Mouse (Mus musculus) liver, adult 2 months (tissue): ENCODE results near the gene Enpp1. TPM values are rescaled to one million over a fixed set of nuclear protein-coding genes. Genes with fewer than 3 reads are reported as not detected.

ENCODE experiments used
- DNase-seq: peaks from one replicate; pipeline ENCODE4 v3.0.0-alpha.2; 2011; ENCODE audit warnings: low read depth, low spot score; ENCODE audit errors: extremely low read depth
- H3K27ac ChIP-seq: fragments of 200-500 bp; replicated peaks from 2 replicates; pipeline ENCODE4 v1.5.1; 2012; ENCODE audit warnings: low read depth, mild to moderate bottlenecking, control low read depth, inconsistent platforms, low read length; ENCODE audit not compliant: insufficient read depth
- H3K27me3 ChIP-seq: fragments of 200-500 bp; 2 replicates; pipeline ENCODE4 v1.6.1; 2012; ENCODE audit warnings: mild to moderate bottlenecking, moderate library complexity, low read length, inconsistent platforms; ENCODE audit not compliant: control insufficient read depth, insufficient read depth
- H3K36me3 ChIP-seq: fragments of 200-500 bp; 2 replicates; pipeline ENCODE4 v1.6.1; 2012; ENCODE audit warnings: low read length, inconsistent platforms; ENCODE audit not compliant: control insufficient read depth, insufficient read depth
- H3K4me1 ChIP-seq: fragments of 200-500 bp; 2 replicates; pipeline ENCODE4 v1.6.1; 2011; ENCODE audit warnings: low read length; ENCODE audit not compliant: control insufficient read depth, insufficient read depth
- H3K4me3 ChIP-seq: fragments of 200-500 bp; 2 replicates; pipeline ENCODE4 v1.5.1; 2011; ENCODE audit warnings: low read depth, mild to moderate bottlenecking, control low read depth, low read length, moderate library complexity; ENCODE audit not compliant: insufficient read depth
- H3K79me2 ChIP-seq: fragments of 200-500 bp; 2 replicates; pipeline ENCODE4 v1.6.1; 2012; ENCODE audit warnings: inconsistent platforms, mild to moderate bottlenecking, low read length, moderate library complexity; ENCODE audit not compliant: control insufficient read depth, insufficient read depth
- H3K9ac ChIP-seq: fragments of 200-500 bp; 2 replicates; pipeline ENCODE4 v1.6.1; 2012; ENCODE audit warnings: low read depth, mild to moderate bottlenecking, control low read depth, inconsistent platforms, low read length
- CTCF ChIP-seq: fragments of 200-500 bp; IDR thresholded peaks from 2 replicates; pipeline ENCODE4 v1.5.1; 2011; ENCODE audit warnings: low read depth, low read length, control low read depth
- POLR2A ChIP-seq: fragments of 200-500 bp; IDR thresholded peaks from 2 replicates; pipeline ENCODE4 v1.6.1; 2011; ENCODE audit warnings: low read length, control low read depth; ENCODE audit not compliant: insufficient read depth; ENCODE audit errors: extremely low read depth
- WGBS: fragments of 180-500 bp; shearing (Covaris S2); methylation state at CpG from one replicate; pipeline ENCODE4 v1.1.7; 2018; 5-methylcytosine and 5-hydroxymethylcytosine counted together
- polyA plus RNA-seq: library from polyadenylated mRNA; depleted of rRNA; stranded (reverse); fragments of >200 nt; gene quantifications from 2 replicates; pipeline ENCODE4 v1.2.3, GENCODE M21; 2012
- total RNA-seq: library from RNA; depleted of rRNA; stranded (reverse); fragments of >200 nt; gene quantifications from 2 replicates; pipeline ENCODE4 v1.2.3, GENCODE M21; 2014

Enpp1 gene
- total and polyA plus RNA-seq, 2 experiments, result 5.2 to 16.2 TPM

DNA sequence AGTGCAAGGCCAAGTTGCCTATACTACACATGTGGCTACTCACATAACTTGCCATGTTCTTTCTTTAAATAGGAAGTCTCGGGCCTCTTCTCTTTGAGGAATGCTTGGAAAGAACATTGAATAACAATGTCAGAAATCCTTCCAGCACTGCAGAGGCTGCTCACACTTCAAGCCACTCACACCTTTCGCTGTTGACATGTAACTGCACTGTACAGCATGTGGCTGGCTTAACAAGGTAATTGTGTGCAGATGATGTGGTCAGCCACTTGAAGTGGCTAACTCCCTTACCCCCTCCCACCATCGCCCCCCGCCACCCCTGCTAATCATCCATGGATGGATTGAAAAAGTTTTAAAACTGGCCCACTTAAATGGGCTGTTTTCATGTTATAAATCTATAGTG lies 118.4 kb downstream of the Enpp1 start:
- no peak overlapping the region for H3K9ac ChIP-seq
- no peak for DNase-seq
- H3K27me3 ChIP-seq, result no peaks in the 10 kb centered on the region; the same call in 1 of the 2 replicates
- 90% methylated on average over 4 of the region's 4 CpGs for WGBS
- no peak overlapping the region for H3K27ac ChIP-seq
- no peaks in the 10 kb centered on the region for H3K79me2 ChIP-seq
- no peaks in the 10 kb centered on the region for H3K4me1 ChIP-seq
- no peak overlapping the region for H3K4me3 ChIP-seq
- TF ChIP-seq CTCF (no peak), POLR2A (no peak)
- H3K36me3 ChIP-seq, result no peaks in the 10 kb centered on the region

- Histone ChIP-seq H3K27me3 (no peaks in the 10 kb centered on the region; the same call in 1 of the 2 replicates), H3K9ac (no peak overlapping the region), H3K79me2 (no peaks in the 10 kb centered on the region), H3K36me3 (no peaks in the 10 kb centered on the region), H3K27ac (no peak overlapping the region), H3K4me3 (no peak overlapping the region), H3K4me1 (no peaks in the 10 kb centered on the region)
- 64% methylated on average over 7 of the region's 7 CpGs for WGBS
- DNase-seq, result no peak
- no peak for TF ChIP-seq POLR2A
- TF ChIP-seq CTCF, result no peak
These were observed 119.0 kb downstream of the Enpp1 start for GRCm38 (mm10) chr10:24592969-24593368.

DNA sequence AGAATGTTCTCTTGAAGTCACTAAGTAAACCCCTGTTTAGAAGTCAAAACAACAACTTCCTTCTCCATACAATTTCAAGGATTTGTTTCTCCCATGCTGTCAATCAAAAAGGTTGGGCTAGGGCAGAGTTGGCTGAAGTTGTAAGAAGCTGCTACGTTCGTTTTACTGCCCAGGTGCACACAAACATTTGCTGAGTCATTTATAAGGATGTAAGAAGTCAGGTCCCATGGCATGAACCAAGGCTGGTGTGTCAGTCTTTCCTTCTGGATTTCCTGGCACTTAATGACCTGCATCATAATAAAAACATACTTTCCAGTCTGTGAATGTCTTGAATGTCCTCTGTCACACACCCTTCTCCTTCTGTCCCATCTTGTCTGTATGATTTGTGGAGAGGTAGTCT lies 119.6 kb downstream of the Enpp1 start:
- 55% methylated on average over 2 of the region's 2 CpGs for WGBS
- H3K27me3 ChIP-seq, result no peaks in the 10 kb centered on the region; the same call in 1 of the 2 replicates
- no peak for DNase-seq
- H3K79me2 ChIP-seq, result no peaks in the 10 kb centered on the region
- no peak overlapping the region for H3K9ac ChIP-seq
- TF ChIP-seq POLR2A (no peak), CTCF (no peak)
- H3K36me3 ChIP-seq, result no peaks in the 10 kb centered on the region
- no peak overlapping the region for H3K27ac ChIP-seq
- H3K4me3 ChIP-seq, result no peak overlapping the region
- H3K4me1 ChIP-seq, result no peaks in the 10 kb centered on the region

- no peak overlapping the region for H3K4me3 ChIP-seq
- no peak overlapping the region for H3K9ac ChIP-seq
- no peaks in the 10 kb centered on the region for H3K4me1 ChIP-seq
- no peaks in the 10 kb centered on the region for H3K36me3 ChIP-seq
- no peaks in the 10 kb centered on the region for H3K79me2 ChIP-seq
- no peaks in the 10 kb centered on the region; the same call in 1 of the 2 replicates for H3K27me3 ChIP-seq
- TF ChIP-seq CTCF (no peak), POLR2A (no peak)
- peak; percentile 10 for DNase-seq
- WGBS, result 66% methylated on average over 5 of the region's 5 CpGs
- H3K27ac ChIP-seq, result no peak overlapping the region
These were observed 120.2 kb downstream of the Enpp1 start for GRCm38 (mm10) chr10:24591741-24592140.

DNA sequence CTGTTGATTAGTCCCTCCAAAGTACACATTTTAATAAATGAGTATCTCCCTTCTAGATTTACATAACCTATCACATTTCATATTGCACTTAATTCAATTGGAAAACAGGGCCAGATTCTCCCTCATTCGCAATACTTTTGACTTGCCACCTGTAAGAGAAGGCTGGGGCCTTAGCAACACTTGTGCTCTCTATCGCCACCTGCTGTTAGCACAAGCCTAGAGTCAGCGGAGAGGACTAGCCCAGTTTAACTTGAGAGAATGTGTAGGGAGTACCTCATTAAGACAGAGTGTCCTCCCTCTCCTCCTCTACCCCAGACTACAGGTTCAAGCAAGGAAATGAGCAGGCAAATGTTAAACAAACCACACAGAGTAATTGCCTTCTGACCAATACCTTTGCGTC lies 120.8 kb downstream of the Enpp1 start:
- DNase-seq, result peak; percentile 68
- Histone ChIP-seq H3K79me2 (no peaks in the 10 kb centered on the region), H3K36me3 (no peaks in the 10 kb centered on the region), H3K27me3 (no peaks in the 10 kb centered on the region), H3K9ac (no peak overlapping the region), H3K27ac (no peak overlapping the region), H3K4me3 (no peak overlapping the region), H3K4me1 (no peaks in the 10 kb centered on the region)
- TF ChIP-seq POLR2A (no peak), CTCF (peak; percentile 78)
- 14% methylated on average over 4 of the region's 4 CpGs for WGBS

DNA sequence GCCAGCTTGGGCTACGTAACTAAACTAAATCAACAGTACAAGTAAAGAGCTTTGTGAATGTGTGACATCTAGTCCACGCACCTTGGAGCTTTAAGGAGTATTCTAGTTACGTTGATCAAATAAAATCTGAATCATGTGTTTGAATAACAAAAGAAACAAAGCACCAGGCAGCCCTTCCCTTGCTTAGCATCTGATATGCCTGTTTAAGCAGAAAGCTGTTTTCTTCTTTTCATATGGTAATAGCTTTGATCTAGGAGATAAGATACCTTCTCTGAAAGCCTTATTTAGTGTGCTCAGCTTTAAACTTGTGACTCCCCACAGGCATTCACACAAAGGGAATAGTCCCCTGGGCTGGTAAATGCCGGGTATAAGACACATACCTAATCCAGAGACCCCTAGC lies 121.4 kb downstream of the Enpp1 start:
- H3K27ac ChIP-seq, result no peak overlapping the region
- H3K4me3 ChIP-seq, result no peak overlapping the region
- H3K27me3 ChIP-seq, result no peaks in the 10 kb centered on the region
- WGBS, result 77% methylated on average over 4 of the region's 4 CpGs
- DNase-seq, result no peak
- no peaks in the 10 kb centered on the region for H3K4me1 ChIP-seq
- no peaks in the 10 kb centered on the region for H3K79me2 ChIP-seq
- H3K36me3 ChIP-seq, result no peaks in the 10 kb centered on the region
- TF ChIP-seq POLR2A (no peak), CTCF (no peak)
- H3K9ac ChIP-seq, result no peak overlapping the region
